Mouse (Mus musculus) liver, embryonic 13.5 days (tissue): ENCODE results near the gene Magi1. TPM values are rescaled to one million over a fixed set of nuclear protein-coding genes. Genes with fewer than 3 reads are reported as not detected.

Experiments
- ATAC-seq: fragments of 200-750 bp; cut with Nextera tagmentation; 2 replicates; pipeline ENCODE4 v1.8.0; 2017; ENCODE audit warnings: low read depth, mild to moderate bottlenecking, moderate number of reproducible peaks, moderate library complexity
- DNase-seq: peaks from one replicate; pipeline ENCODE4 v3.0.0; 2022
- H3K27ac ChIP-seq: fragments of 300-500 bp; sonication (generic); 2 replicates; pipeline ENCODE4 v1.5.1; 2015; ENCODE audit warnings: moderate library complexity, mild to moderate bottlenecking, inconsistent platforms
- H3K27me3 ChIP-seq: fragments of 300-500 bp; sonication (generic); 2 replicates; pipeline ENCODE4 v1.6.1; 2015; ENCODE audit warnings: mild to moderate bottlenecking, inconsistent platforms
- H3K36me3 ChIP-seq: fragments of 300-500 bp; sonication (generic); 2 replicates; pipeline ENCODE4 v1.6.1; 2015; ENCODE audit warnings: mild to moderate bottlenecking, inconsistent platforms
- H3K4me1 ChIP-seq: fragments of 300-500 bp; sonication (generic); replicated peaks from 2 replicates; pipeline ENCODE4 v1.6.1; 2015; ENCODE audit warnings: inconsistent platforms
- H3K4me2 ChIP-seq: fragments of 300-500 bp; sonication (generic); 2 replicates; pipeline ENCODE4 v1.6.1; 2015; ENCODE audit warnings: inconsistent platforms, mild to moderate bottlenecking, moderate library complexity
- H3K4me3 ChIP-seq: fragments of 300-500 bp; sonication (generic); replicated peaks from 2 replicates; pipeline ENCODE4 v1.5.1; 2015; ENCODE audit warnings: mild to moderate bottlenecking, inconsistent platforms
- H3K9ac ChIP-seq: fragments of 300-500 bp; sonication (generic); 2 replicates; pipeline ENCODE4 v1.6.1; 2015; ENCODE audit warnings: mild to moderate bottlenecking, inconsistent platforms
- H3K9me3 ChIP-seq: fragments of 300-500 bp; sonication (generic); replicated peaks from 2 replicates; pipeline ENCODE4 v1.6.1; 2016; ENCODE audit warnings: inconsistent platforms
- WGBS: fragments of 180-500 bp; shearing (Covaris S2); methylation state at CpG from one replicate; pipeline ENCODE4 v1.1.7; 2015; ENCODE audit not compliant: insufficient replicate concordance; 5-methylcytosine and 5-hydroxymethylcytosine counted together
- polyA plus RNA-seq: library from polyadenylated mRNA; unstranded; fragments of >200 nt; fragmentation: Nextera tagmentation; extraction: Ambion mirVana; gene quantifications from 2 replicates; pipeline ENCODE4 v1.2.1, GENCODE M21; 2015

The Magi1 gene
- polyA plus RNA-seq, 1 experiment from 2014 or later, result 1.2 TPM

DNA sequence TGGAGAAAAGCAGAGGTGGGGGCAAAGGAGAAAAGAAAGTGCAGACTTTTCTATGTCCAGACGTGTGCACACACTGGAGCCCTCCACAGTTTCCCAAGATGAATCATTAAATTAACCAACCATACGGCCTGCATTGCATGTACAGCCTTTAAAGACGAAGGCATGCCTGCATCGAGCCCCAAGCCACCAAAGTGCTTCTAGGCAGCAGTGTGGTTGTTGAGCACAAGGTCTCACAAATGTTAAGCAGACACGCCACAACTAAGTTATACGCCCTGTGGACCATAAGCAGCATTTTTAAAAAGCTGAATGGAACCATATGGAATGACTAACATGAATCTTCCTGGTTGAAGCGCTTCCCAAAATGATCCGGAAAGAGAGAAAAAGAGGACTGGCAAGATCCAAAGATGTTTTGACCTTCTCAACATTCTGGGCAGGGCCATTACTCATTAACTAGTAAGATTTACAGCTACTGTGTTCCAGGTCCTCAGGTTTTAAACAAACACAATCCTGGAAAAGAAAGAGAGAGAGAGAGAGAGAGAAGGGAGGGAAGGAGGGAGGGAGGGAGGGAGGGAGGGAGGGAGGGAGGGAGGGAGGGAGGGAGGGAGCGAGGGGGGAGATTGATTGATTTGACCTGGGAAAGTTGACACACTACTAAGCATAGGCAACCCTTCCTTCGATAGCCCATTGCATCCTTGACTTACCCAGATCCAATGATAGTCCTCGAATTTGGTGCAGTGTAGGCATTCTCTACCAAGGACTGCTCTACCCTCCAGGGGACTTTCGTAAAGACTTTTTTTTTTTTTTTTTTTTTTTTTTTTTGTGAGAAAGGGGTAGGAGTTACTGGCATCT lies 26.5 kb downstream of the Magi1 start:
- Histone ChIP-seq H3K9ac (no peak overlapping the region), H3K4me2 (0 out of 2 replicates have a peak overlapping the region, but pooled peaks have one; percentile 8), H3K27me3 (no peaks in the 10 kb centered on the region), H3K27ac (no peak overlapping the region; the same call in 1 of the 2 replicates), H3K4me1 (peaks cover 42% of the 10 kb centered on the region), H3K9me3 (no peaks in the 10 kb centered on the region), H3K4me3 (no peak overlapping the region), H3K36me3 (no peaks in the 10 kb centered on the region)
- WGBS, result 57% methylated on average over 12 of the region's 12 CpGs
- no peak for DNase-seq
- 0 out of 2 replicates have a peak, but pooled peaks have one; percentile 26 for ATAC-seq

DNA sequence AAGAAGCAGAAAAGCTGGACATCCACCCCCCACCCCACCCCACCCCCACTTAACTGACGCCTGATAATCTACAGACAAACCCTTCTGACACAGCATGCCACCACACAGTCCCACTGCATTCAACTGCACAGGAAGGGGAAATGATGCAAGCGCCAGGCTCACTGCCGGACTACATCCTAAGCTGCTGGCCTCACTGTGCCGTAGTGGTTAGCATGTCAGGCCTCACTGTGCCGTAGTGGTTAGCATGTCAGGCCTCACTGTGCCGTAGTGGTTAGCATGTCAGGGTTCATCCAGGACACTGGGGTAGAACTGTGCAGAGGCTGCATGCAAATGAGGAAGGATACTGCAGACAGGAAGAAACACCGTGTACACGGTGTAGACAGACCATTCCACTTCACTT lies 29.8 kb downstream of the Magi1 start:
- DNase-seq, result no peak
- Histone ChIP-seq H3K27ac (no peak overlapping the region), H3K36me3 (no peaks in the 10 kb centered on the region), H3K9me3 (no peaks in the 10 kb centered on the region), H3K4me3 (no peak overlapping the region), H3K27me3 (no peaks in the 10 kb centered on the region), H3K4me2 (no peak overlapping the region), H3K4me1 (peaks cover 47% of the 10 kb centered on the region), H3K9ac (no peak overlapping the region)
- 12% methylated on average over 8 of the region's 8 CpGs for WGBS
- peak; percentile 49; the same call in 1 of the 2 replicates for ATAC-seq

DNA sequence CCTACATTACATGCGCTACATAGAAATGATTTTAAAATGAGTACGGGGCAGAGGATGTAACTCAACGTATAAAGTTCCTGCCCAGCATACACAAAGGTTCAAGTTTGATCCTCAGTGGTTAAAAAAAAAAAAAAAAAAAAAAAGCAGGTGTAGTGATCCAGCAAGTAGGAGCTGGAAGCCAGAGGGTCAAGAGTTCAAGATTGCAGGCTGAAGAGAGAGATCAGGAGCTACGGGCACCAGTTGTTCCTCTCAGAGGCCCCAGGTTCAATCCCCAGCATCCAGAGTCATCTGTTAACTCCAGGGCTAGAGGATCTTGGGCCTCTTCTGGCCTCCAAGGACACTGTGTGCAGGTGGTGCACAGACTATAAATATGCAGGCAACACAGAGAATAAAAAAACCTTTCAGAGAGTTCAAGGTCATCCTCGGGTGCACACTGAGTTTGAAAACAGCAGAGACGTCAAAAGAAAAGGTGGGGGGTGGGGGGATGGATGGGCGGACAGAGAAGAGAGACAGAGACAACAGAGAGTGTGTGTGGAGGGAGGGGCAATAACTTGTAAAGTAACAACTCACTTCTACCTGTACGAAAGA lies 32.3 kb downstream of the Magi1 start:
- no peak overlapping the region for H3K9ac ChIP-seq
- no peak overlapping the region for H3K4me2 ChIP-seq
- DNase-seq (no peak), ATAC-seq (0 out of 2 replicates have a peak, but pooled peaks have one; percentile 29)
- 64% methylated on average over 8 of the region's 8 CpGs for WGBS
- no peaks in the 10 kb centered on the region for H3K9me3 ChIP-seq
- no peak overlapping the region for H3K4me3 ChIP-seq
- no peak overlapping the region for H3K27ac ChIP-seq
- H3K27me3 ChIP-seq, result no peaks in the 10 kb centered on the region
- H3K36me3 ChIP-seq, result no peaks in the 10 kb centered on the region
- H3K4me1 ChIP-seq, result peaks cover 34% of the 10 kb centered on the region

DNA sequence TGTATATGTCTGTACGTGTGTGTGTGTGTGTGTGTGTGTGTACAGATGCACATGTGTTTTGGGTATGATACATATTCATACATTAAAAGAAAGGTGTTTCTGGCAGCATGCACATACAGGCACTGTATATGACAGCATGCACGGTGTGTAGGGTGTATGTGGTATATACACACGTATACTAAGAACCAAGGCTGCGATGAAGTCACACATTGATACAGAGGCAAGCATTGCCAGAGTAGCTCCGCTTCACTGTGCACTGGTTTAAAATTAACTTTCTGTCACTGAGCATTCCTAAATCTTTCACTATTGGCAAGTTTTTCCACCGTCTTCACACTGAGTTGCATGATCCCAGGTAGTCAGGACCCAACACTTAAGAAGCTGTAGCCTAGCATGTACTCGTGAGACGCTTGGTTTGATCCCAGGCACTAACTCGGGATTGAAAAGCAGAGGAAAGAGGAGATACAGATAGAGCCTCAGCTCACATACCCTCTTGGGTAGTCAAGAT lies 34.4 kb downstream of the Magi1 start:
- DNase-seq, result no peak
- H3K9me3 ChIP-seq, result no peaks in the 10 kb centered on the region
- H3K36me3 ChIP-seq, result no peaks in the 10 kb centered on the region
- no peak overlapping the region for H3K4me3 ChIP-seq
- no peaks in the 10 kb centered on the region for H3K27me3 ChIP-seq
- WGBS, result 71% methylated on average over 9 of the region's 9 CpGs
- no peak overlapping the region for H3K9ac ChIP-seq
- peaks cover 19% of the 10 kb centered on the region for H3K4me1 ChIP-seq
- ATAC-seq, result no peak
- no peak overlapping the region for H3K4me2 ChIP-seq
- H3K27ac ChIP-seq, result no peak overlapping the region

DNA sequence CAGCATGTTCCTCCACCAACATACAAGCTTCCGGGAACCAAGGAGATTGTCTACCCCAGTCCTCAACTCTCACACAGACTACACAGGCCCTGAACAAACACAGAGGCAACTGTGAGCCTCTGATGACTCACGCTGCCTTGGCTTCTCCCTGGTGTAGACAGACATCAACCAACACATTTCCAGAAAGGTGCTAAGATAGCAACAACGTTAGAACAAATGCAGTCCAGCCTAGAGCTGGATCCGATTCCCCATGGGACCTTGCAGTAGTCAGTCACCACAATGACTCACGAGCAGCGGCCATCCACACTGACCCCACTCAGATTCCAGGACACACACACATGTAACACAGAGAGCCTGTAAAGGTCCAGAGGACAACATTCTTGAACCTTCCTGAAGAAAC lies 42.5 kb downstream of the Magi1 start:
- ATAC-seq (no peak), DNase-seq (no peak)
- WGBS, result 62% methylated on average over 6 of the region's 6 CpGs
- H3K27ac ChIP-seq, result no peak overlapping the region; the same call in 1 of the 2 replicates
- no peak overlapping the region for H3K9ac ChIP-seq
- peaks cover 23% of the 10 kb centered on the region for H3K4me1 ChIP-seq
- no peaks in the 10 kb centered on the region for H3K36me3 ChIP-seq
- no peaks in the 10 kb centered on the region for H3K9me3 ChIP-seq
- H3K27me3 ChIP-seq, result no peaks in the 10 kb centered on the region
- H3K4me2 ChIP-seq, result no peak overlapping the region
- H3K4me3 ChIP-seq, result no peak overlapping the region

DNA sequence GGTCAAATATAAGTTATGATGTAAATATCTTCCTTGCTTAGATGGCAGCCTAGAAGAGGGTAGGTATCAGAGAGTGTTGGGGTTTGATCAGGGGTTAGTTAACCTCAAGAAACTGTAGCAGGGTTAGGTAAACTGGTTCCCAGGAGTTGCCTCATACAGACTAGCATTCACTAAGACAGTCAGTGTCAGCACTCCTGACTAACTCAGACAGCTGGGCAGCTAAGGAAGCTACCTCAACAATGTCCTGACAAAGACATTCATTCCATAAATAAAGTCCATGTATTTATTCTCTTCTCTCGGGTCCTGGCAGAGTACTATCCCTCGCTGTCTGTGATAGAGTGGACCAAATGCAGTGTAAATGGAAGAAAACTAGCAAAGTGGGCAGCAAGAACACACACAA lies 45.1 kb downstream of the Magi1 start:
- no peak overlapping the region for H3K9ac ChIP-seq
- ATAC-seq (no peak), DNase-seq (no peak)
- H3K4me2 ChIP-seq, result no peak overlapping the region
- no peaks in the 10 kb centered on the region for H3K36me3 ChIP-seq
- 58% methylated on average over 2 of the region's 2 CpGs for WGBS
- no peak overlapping the region for H3K4me3 ChIP-seq
- H3K4me1 ChIP-seq, result peaks cover 23% of the 10 kb centered on the region
- no peak overlapping the region for H3K27ac ChIP-seq
- no peaks in the 10 kb centered on the region for H3K27me3 ChIP-seq
- no peaks in the 10 kb centered on the region for H3K9me3 ChIP-seq

DNA sequence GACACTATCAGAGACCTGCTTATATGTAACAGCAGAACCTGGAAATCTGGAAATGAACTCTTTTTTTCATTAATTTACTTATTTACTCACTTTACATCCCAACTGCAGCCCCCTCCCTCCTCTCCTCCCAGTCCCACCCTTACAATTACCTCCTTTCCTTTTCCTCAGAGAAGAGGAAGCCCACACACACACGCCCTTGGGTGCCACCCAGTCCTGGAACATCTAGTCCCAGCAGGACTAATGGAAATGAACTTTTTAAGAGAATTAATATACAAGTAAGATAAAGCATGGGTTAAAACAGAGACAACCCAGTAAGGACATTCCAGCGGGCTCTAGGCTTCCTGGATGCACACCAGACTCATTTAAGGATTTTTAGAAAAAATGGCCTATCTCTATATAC lies 46.8 kb downstream of the Magi1 start:
- 56% methylated on average over 2 of the region's 2 CpGs for WGBS
- ATAC-seq (no peak), DNase-seq (no peak)
- Histone ChIP-seq H3K4me3 (no peak overlapping the region), H3K9ac (no peak overlapping the region), H3K27me3 (no peaks in the 10 kb centered on the region), H3K9me3 (no peaks in the 10 kb centered on the region), H3K36me3 (no peaks in the 10 kb centered on the region), H3K4me1 (peaks cover 30% of the 10 kb centered on the region), H3K27ac (no peak overlapping the region), H3K4me2 (no peak overlapping the region)

DNA sequence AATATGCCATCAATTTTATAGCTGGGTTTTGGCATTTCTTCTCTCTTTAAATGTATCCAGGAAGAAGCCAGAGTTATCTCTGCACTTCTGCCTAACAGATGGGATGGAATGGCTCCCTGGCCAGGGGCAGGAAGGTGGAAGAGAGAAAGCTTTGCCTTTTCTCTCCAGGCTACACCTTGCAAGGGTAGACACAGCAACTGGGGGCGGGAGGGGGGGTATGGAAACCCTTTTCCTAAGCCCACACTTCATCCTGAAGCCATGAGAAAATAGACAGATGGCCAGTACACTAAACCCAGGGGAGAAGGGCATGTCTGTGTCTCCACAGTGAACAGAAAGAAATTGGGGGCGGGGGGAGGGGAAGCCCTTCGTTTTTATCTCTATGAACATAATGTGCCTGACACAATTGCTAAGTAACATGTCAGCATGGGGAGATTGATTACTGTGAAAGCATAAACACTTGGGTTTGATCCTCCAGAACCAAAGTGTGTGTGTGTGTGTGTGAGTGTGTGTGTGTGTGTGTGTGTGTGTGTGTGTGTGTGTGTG lies 51.4 kb downstream of the Magi1 start:
- no peaks in the 10 kb centered on the region for H3K36me3 ChIP-seq
- no peak for DNase-seq
- no peak for ATAC-seq
- no peak overlapping the region for H3K9ac ChIP-seq
- no peaks in the 10 kb centered on the region for H3K9me3 ChIP-seq
- H3K27ac ChIP-seq, result no peak overlapping the region
- H3K4me2 ChIP-seq, result no peak overlapping the region
- no peak overlapping the region for H3K4me3 ChIP-seq
- H3K4me1 ChIP-seq, result peaks cover 21% of the 10 kb centered on the region; the same call in 1 of the 2 replicates
- 30% methylated on average over 3 of the region's 3 CpGs for WGBS
- H3K27me3 ChIP-seq, result no peaks in the 10 kb centered on the region

DNA sequence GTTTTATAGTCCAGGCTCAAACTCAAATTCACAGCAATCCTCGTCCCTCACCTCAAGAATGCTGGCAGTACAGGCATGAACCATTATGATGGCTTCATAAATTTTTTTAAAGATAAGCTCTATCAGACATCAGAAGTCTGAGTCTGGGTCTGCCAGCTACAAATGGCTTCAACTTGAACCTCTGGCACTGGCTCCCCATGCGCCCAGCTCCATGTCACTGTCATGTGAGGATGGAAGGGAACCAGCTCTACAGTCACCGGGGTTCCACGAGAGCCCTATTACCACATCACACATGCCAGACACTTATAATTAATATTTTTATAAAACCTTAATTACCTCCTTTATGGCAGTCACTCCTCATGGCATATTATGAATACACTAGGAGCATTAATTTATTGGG lies 51.9 kb downstream of the Magi1 start:
- Histone ChIP-seq H3K4me1 (peaks cover 21% of the 10 kb centered on the region; the same call in 1 of the 2 replicates), H3K4me2 (no peak overlapping the region), H3K36me3 (no peaks in the 10 kb centered on the region), H3K9ac (no peak overlapping the region), H3K9me3 (no peaks in the 10 kb centered on the region), H3K4me3 (no peak overlapping the region), H3K27me3 (no peaks in the 10 kb centered on the region), H3K27ac (no peak overlapping the region)
- WGBS, result 66% methylated on average over 4 of the region's 4 CpGs
- DNase-seq (no peak), ATAC-seq (no peak)

DNA sequence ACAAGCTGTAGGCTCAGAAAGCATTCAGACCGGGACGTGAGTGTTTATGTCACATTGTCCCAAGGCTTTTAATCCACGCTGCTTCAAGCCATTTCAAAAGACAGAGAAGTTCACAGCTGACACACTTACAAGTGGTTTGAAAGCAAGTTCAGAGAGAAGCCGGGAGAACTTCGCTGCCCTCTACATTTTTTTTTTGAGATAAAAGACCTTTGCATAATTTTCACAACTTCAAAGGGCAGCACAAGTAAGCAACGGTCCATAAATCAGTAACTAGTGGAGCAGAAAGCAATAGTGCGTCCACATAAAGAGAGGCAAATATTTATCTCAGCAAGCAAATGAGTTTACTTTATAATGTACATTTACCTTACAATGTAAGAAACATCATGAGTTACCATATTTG lies 52.4 kb downstream of the Magi1 start:
- H3K9me3 ChIP-seq, result no peaks in the 10 kb centered on the region
- no peaks in the 10 kb centered on the region for H3K36me3 ChIP-seq
- peaks cover 23% of the 10 kb centered on the region for H3K4me1 ChIP-seq
- DNase-seq (no peak), ATAC-seq (no peak)
- H3K9ac ChIP-seq, result no peak overlapping the region
- no peak overlapping the region for H3K4me3 ChIP-seq
- no peak overlapping the region for H3K27ac ChIP-seq
- peak overlapping the region; percentile 24 for H3K4me2 ChIP-seq
- H3K27me3 ChIP-seq, result no peaks in the 10 kb centered on the region
- 49% methylated on average over 7 of the region's 7 CpGs for WGBS

DNA sequence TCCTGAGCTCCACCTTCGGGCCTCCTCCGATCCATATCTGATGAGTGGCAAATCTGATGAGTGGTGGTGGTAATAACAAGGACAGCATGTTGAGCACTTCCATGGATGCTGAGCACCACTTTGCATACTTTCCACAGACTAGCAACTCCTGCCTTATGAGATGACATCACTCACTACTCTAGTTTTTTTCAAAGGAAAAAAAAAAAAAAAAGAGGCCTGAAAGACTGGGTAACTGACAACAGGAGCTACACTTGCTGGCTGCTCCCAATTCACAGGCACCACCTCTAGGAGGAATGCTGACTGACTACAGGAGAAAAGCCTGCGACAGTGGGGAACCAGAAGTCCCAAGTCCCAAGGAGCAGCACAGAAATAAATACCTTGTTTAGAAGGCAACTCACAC lies 52.8 kb downstream of the Magi1 start:
- no peak overlapping the region for H3K9ac ChIP-seq
- DNase-seq, result no peak
- H3K9me3 ChIP-seq, result no peaks in the 10 kb centered on the region
- no peaks in the 10 kb centered on the region for H3K27me3 ChIP-seq
- WGBS, result 58% methylated on average over 3 of the region's 3 CpGs
- H3K36me3 ChIP-seq, result no peaks in the 10 kb centered on the region
- no peak overlapping the region for H3K27ac ChIP-seq
- H3K4me2 ChIP-seq, result peak overlapping the region; percentile 24
- H3K4me3 ChIP-seq, result no peak overlapping the region
- ATAC-seq, result no peak
- peaks cover 27% of the 10 kb centered on the region for H3K4me1 ChIP-seq
